Mouse (Mus musculus) natural killer cell, adult 2 months (primary cell): ENCODE measurements around the gene Slc25a19.
"Not testable (repeated sequence)": the region's sequence is repeated elsewhere in the genome, so short reads cannot be mapped to it uniquely, and the experiment has no call there.

Experiments used
- DNase-seq, 2 experiments: peaks; one replicate each; pipeline ENCODE4 v3.0.0; 2022; ENCODE audit warnings: low spot score in 2 of 2

The Slc25a19 gene

DNA sequence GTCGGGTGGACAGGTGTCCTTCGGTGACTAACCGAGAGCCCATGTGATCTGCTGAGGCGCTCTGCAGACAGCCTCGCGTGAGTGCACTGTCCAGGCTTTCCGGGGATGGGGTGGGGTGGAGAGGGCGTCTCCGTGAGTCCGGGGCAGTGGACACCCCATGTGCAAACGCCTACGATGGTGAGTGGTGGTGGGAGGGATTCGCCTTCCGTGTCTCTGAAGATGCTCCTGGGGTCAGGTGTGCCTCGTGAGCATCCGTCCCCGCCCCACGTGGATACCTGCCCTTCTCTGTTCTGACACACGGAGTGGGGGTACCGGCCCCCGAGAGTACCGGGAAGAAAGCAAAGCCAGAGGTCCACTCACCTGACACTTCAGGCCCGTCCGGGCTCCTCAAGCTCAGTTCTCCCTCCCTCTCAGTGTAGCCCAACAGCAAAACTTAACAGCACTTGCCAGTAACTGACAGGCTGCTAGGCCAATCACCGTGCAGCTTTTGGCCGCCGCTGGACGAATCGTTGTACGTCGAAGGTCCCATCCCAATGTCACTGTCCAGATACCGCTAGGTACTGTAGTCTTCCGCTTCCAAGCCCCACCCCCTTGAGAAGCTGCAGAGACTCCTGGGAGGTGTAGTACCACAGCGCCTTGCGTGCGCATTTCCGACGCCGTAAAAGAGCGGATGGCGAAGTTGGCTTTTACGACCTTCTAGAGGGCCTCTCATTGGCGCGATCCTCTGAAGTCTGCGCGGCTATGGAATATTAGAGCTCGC, at the start of gene Slc25a19:
Gene Slc25a19, minus strand, starts transcription at position 591 of the 760 bp plus-strand sequence.
- peak; percentile 98 to 99 for DNase-seq

DNA sequence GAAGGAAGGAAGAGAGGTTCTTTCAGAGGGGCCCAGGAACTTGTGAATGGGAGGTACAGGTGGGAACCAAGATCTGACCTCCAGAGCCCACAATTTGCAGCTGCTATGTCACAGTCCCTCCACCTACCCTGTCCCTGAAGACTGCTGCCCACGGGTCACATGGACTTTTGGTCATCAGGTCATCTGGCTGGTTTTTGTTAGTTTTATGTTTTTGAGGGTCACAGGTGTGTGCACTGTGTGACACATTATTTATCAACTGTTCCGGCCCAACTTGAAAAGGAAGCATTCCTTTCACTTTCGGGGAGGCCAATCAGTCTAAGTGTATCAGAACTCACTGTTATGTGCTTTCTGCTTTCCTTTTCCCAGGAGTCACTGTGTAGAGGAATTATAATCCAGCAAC, 49.4 kb upstream of the Slc25a19 start:
- no peak for DNase-seq

DNA sequence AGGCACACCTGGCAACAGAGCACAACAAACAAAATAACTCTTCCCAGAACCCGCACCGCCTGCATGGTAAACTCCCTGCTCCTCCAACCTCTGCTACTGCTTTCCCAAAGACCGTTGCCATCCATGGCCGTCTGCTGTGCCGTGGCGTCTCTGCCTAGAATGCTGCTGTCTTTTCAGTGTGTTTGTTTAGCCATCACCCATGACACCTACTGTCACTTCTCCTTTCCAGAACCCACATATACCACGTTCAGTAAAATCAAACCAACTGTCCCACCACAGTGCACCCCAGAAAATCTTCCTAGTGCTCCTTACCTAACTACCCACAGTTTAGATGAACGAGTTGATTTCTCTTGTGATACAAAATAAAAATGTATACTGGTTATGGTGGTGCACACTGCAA, 48.6 kb upstream of the Slc25a19 start:
- DNase-seq = peak in 1 of 2 experiments; percentile 24

DNA sequence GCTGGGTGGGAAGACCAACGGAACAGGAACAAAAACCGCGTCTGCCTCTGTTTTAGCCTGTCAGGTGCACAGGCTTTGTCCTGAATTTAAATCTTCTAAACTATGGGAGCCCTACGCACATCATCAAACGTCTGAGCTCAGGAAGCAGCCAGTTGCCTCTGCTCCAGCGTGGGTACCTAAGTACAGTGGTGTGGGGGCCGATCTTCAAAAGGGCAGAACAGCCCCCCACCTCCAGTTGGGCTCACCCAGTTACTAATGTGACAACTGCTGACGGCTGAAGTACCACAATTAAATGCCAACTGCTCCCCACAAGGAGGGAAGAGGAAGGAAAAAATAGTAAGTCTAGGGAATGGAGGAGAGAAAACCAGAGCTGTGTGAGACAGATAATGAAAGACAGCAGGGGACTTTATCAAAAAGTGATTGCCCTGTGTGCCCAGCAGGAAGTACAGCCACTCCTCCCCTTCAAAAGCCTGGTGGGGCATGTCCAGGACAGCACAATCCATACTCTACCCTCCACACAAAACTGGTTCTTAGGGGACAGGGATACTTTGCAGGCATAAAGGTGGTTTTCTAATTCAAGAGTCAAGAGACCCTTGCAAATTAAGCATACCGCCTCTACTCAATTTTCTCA, 46.3 kb upstream of the Slc25a19 start:
- DNase-seq = no peak

DNA sequence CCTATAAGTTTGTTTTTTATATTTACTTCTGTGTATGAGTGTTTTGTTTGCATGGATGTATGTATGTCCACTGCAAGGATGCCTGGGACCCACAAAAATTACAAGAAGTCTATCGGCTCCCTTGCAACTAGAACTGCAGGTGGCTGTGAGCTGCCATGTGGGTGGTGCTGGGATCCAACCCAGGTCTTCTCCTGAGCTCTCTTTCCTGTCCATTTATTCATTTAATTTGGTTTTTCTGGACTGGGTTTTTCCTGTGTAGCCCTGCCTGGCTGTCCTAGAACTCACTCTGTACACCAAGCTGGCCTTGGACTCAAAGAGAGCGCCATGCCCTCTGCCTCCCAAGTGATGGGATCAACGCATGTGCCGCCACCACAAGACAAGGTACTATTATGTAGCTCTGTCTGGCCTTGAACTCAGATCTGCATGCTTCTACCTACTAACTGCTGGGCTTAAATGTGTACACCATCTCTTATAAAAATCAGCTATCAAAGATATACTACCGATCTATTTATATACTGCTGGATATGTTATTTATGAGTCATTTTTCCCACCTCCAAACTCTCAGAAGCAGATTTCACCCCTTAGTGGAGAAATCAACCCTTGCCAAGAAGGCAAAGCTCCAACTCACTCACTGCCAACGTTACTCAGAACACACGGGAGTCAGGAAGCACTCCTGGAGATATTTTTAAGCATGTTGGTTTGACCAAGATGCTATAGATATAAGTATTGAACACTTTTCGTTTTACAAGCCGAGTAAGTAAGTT, 45.6 kb upstream of the Slc25a19 start:
- DNase-seq = no peak

DNA sequence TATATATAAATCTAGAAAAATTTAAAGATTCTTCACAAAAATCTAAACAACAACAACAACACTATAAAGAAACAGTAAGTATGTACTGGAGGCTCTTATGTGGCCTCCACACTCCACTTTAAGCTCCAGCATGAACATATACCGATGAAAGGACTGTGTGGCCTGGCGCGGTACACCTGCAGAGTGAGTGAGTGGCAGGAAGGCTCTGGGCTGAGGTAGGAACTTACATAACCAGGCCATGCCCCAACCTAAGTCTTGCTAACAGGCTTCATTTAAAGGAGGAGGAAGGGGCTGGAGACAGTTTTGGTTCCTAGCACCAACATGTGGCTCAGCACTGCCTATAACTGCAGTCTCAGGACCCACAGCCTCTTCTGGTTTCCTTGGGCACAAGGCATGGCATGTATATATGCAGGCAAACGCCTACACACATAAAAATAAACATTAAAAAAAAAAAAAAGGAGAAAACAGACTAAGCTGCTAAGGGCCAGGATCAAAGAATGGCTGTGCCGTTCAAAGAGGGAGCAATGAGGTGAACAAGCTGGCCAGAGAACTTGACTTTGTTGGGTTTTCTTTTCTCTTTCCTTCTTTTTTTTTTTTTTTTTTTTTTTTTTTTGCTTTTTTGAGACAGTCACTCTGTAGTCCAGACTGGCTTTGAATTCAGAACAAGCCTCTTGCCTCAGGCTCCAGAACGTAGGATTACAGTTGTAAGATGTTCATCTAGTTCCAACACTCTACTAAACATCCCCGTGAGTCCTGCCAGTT, 44.3 kb upstream of the Slc25a19 start:
- DNase-seq = no peak

DNA sequence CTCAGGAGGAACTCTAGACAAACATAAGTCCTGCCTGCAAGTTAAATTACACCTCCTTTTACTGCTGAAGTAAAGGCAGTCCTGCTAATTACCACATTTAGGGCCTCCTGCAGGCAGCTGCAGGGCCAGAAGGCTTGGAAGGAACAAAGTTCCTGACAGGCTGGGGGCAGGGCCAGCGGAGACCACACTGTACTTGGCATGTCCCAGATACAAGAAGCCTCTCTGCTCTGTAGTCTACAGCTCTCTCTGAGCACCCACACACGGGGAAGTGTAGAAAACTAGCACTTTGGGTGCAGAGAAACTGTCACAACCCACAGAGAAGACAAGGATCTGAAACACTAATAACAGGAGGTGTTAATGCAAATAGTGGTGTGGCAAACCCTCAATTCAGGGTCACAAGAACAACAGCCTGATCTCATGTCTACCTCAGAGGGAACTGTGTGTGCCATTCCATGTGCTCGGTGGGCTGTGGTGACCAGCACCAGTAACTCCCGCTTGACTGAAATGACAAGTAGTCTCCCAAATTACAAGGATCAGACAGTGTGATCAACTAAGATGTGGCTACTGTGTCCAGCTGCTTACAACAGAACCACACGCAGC, 42.5 kb upstream of the Slc25a19 start:
- DNase-seq = peak in 1 of 2 experiments; percentile 17

DNA sequence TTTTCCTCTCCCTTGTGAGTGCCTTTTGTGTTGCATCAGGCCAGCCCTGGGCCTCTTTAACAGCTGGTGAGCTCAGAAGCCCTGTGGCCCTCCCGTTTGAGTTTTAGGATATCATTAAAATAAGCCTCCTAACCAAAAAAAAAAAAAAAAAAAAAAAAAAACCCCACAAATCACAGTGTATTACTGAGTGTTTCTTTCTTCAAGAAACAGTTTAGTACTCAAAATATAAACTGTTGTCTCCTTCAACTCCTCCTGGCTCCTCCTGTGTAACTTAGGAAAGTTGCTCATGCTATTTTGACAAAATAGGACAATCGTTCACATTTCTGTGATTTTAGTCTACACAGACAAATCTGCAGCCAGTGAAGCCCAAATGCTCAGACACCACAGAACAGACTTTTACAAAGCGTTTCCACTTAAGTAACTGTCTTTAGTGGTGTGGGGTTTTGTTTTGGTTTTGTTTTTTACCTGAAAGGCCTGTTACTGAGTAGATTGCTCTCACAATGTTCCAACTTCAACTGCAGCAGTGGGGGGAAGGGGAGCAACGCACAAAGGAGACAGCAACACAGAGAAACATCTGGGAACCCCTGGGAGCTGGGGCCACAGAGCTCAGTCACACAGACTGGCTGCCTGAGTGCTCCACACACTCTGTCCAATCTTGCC, 35.7 kb upstream of the Slc25a19 start:
- no peak for DNase-seq

DNA sequence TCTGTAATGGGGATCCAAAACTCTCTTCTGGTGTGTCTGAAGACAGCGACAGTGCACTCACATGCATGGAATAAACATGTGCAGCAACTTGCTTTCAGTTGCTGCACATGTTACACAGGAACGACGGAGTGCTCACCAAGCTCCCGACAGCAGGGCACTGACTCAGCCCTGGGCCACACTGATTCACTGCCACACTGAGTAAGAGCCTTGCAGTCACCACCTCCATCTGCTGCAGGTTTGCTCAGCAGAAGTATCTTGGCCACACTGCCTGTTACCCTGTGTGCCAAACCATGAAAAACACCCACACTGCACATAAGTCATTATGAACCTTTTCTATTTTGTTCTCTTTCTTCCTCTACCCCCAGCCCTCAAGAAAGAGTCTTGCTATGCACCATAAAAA, 32.3 kb upstream of the Slc25a19 start:
- no peak for DNase-seq

DNA sequence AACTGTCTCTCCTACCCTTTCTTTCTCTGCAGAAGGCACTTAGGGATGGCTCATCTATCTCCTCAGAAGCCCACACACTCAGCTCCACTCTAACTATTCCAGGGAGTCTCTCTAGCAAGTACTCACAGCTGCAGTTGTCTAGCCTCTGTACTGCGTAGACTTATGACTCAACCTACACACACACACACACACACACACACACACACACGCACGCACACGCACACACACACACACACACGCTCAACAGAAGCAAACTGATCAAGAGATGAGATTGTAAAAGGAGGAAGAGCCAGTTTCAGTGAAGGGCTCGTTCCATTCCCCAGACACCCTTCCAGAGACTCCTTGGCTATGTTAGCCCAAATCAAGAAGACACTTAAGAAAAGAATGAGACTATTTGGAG, 30.4 kb upstream of the Slc25a19 start:
- no peak for DNase-seq

DNA sequence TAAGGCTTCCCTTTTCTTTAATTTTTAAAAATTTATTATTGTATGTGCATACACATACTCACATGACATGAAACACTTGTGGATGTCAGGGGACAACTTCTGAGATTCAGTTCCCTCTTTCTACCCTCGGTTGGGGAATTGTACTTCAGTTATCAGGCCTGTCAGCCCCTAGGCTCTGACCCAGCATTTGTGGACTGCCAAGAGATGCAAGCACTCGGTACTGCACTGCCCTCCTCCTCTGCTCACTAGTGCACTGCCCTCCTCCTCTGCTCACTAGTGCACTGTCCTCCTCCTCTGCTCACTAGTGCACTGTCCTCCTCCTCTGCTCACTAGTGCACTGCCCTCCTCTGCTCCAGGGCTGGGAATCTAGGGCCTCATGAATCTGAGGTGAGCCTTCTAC, 26.0 kb upstream of the Slc25a19 start:
- peak in 1 of 2 experiments; percentile 69 for DNase-seq

DNA sequence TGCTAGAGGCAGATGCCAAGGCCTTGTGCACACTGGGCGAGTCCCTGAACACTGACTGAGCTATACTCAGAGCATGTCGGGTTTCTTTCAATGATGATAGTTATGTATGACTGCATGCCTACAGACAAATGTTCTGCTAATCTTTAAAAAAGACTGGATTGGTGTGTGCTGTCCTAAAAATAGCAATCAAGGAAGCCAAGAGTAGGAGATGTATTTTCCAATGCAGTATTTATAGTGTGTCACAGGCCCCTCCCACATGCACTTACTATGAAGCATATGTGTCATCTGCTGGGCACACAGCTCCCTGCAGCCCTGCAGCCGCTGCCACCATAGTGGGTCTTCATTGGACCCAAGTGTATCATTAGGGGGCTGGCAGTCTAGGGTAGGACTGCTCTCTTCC, 25.1 kb upstream of the Slc25a19 start:
- DNase-seq = no peak

DNA sequence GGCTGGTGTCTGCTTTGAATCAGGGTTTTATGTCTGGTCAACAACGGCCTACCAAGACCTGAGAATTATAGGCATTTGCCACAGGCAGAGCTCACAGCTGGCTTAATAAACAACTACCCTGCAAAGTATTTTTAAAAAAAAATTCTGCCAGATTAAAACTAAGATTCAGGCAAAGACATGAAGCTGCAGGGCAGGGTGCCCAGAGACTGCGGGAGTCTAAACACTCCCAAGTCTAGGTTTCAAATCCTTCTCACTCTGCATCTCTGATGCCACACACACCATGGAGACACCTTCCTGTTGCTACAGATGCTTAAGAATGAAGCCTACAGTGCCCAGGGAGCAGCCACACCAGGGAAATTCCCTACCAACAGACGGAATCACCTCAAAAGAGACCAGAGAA, 23.6 kb upstream of the Slc25a19 start:
- DNase-seq = no peak

DNA sequence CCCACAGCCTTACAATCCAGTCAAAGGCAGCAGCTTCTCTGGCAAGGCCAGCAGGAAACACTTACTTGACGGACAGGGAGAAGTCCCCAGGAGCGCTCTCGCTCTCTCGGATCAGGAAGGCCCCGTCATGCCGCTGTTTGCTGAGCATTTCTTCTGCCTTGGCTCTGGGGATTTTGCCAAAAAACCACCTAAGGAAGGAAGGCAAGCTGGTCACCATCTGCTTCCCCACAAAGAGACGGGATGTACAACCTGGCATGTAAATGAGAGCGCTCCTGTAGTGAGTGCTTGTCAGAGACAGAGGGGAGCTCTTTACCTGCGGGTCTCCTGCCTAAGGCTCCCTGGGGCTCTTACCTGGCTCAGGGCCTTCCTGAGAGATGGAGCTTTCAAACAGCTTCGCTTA, 21.6 kb upstream of the Slc25a19 start:
- no peak for DNase-seq

DNA sequence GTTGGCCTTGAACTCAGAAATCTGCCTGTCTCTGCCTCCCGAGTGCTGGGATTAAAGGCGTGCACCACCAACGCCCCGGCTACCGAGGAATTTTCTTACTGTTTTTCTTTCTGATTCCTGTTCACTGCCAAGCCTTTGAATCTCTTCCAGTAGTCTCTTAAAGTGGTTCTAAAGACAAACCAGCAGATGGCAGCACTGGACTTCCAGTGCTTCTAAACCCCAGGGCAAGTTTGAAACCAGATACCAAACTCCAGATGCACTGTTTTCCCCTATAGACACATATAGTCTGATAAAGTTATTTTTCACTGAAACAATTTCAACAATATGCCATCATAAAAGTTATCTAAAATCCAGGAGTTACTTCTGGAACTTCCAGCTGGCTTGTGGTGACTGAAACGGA, 19.4 kb upstream of the Slc25a19 start:
- peak; percentile 52 to 69 for DNase-seq

DNA sequence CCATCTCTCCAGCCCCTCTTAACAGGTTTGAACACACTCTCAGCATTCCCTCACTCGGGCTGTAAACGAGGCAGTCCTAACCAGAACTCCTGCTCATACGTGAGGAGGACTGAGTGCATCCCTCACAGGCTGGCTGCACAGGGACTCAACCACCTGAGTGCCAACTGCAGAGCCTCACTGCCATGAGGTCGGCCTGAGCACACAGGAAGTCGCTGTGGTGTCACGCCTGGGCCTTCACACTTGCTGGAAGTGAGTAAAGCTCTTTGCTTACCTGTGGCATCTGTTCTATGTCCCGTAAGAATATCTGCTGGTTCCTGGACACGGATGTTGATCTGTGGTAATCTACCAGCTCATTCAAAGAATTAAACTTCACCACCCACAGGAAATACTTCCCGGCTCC, 18.3 kb upstream of the Slc25a19 start:
- DNase-seq = peak; percentile 60 to 63

DNA sequence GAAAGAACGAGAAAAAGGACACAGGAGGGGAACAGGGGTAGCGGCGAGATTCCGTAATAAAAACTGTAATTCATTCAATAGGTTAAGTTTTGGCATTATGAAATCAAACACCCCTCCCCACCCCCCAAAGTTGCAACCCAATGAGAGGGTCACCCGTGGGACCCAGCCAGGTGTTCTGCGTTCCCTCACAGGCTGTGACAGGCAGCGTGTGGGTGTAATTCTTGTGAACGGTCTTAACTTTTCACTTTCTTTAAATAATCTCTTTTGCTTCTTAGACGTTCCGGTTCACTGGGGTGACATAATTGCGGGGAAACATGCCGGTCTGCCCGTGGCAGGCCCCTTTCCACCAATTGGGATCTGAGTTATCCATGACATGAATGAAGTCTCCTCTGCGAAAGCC, 17.4 kb upstream of the Slc25a19 start:
- not testable (repeated sequence) for DNase-seq

DNA sequence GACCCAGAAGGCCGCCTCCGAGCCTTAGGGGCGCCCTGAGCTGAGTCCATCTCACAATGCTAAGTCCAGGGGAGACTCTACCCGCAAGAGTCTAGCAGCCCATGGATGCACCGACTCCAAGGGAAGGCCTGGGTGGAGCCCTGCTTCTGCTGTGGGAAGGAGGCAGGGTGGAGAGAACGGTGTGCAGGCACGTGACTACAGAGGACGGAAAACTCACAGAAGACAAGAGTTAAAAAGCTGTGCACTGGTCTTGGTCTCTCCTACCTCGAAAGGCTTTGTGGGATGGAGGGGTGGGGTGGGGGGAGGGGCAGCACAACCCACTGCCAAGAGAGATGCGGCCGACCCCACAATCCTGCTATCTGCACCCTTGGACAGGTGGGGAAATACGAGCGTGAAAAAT, 16.2 kb upstream of the Slc25a19 start:
- no peak for DNase-seq

DNA sequence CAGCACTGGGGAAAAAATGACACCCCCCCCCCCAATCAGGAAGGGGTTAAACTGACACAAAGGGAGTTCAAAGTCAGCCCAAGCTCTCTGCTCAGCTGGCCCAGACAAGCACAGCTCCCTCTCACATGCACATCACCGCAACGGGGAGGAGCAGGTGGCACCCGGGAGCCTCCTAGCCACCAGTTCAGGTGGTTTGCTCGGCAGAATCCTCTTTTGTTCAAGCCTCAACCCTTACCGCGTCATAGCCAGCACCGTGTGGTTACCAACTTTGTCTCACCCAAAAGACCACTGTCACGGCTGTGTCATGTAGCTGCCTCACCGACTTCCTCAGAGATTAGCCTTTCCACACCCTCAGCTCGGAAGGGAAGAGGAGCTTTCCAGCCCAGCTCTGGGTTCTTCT, 15.2 kb upstream of the Slc25a19 start:
- peak; percentile 74 for DNase-seq

DNA sequence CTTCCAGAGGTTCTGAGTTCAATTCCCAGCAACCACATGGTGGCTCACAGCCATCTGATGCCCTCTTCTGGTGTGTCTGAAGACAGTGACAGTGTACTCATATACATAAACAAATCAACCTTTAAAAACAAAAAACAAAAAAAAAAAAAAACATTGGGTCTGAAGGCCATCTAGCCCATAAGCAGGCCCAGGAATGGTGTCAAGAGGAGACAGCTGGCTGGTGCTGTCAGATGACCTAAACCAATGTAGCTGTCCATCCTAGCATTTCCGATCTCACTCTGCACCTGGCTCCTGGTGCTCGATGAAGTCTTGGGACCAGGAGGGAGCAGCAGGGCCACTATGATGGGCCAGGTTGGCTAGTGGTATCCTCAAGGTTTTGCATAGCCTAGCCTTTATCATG, 14.6 kb upstream of the Slc25a19 start:
- DNase-seq = no peak

DNA sequence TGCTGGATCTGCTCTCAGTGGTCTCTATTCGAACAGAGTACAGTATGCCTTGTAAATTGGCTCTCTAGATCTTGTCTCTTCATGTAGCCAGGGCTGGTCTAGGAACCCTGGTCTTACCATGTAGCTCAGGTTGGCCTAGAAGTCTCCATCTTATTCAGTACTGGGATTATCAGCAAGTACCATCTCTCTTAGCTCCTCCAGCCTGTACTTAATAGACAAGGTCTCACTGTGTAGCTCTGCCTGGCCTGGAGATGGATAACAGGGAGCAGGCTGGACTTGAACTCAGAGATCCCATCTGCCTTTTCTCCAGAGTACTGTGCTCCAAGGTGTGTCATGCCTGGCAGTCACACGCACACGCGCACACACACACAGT, 13.6 kb upstream of the Slc25a19 start:
- no peak for DNase-seq
